Mouse (Mus musculus) kidney, postnatal 4 days (tissue): ENCODE measurements at regions not wholly inside any gene's neighbourhood (a gene's known extent, or its start where the extent isn't known, plus 50 kb on each side); places are given as distances from the start of the nearest gene placed in this dataset.

Source experiments
- DNase-seq, 2 experiments: peaks; one replicate each; pipeline ENCODE4 v3.0.0; 2021; ENCODE audit warnings: mixed read lengths in 2 of 2

- no peak for DNase-seq
These were observed 253.1 kb downstream of the Fam173b start for GRCm38 (mm10) chr15:31854764-31855163.

GRCm38 (mm10) chr15:31855188-31855587 is 253.5 kb downstream of the Fam173b start:
- no peak for DNase-seq

DNA sequence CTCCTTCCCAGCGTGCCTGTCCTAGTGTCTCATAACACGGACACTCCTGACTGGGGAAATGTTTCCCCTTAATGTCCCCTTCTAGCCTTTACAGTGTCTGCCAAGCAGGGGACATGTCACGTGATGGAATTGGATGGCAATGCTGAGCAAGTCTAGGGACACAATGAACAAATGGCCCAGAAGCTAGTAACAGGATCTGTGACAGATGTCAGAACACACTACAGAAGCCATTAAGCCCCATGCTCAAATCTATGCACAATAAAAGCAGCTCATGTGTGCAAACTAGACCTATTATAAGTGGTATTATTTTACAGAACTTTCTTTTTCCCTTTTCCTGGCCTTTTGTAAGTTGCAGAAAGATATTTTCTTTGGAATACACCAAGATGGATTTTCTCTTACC is 267.4 kb downstream of the Fam173b start:
- DNase-seq, result no peak

DNA sequence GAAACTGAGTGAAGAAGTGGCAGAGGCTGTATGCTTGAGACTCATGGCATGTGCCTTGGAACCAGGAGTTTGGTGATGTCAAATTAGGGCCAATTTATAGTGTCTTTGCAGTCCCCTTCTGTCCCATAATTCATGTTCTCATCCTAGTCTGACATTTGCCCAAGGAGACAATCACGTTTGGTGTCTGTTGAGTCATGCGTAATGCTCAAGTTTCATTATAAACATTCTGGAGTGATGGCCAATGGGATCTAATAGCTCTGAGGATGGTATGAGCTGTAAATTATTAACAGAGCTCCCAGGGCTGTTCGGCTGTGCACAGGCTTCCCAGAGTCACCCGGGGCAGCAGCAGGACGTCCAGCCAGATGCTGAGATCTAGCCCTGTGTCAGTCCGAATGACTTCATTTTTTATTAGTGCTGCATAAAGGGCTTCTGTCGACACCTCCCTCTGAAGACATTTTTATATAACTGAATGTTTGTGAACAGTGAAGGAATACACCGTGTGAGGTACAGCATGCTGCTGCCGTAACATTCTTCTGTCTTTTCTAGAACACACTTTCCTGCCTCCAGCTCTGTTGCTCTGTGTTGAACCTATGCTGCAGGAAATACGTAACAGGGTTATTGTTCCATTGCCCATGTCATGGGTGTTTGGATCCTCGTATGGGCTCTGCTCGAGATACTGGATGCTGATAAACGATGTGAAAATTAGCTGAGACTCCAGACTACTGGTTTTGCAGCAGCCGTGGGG is 268.2 kb downstream of the Fam173b start:
- DNase-seq, result peak; percentile 31 to 54

DNA sequence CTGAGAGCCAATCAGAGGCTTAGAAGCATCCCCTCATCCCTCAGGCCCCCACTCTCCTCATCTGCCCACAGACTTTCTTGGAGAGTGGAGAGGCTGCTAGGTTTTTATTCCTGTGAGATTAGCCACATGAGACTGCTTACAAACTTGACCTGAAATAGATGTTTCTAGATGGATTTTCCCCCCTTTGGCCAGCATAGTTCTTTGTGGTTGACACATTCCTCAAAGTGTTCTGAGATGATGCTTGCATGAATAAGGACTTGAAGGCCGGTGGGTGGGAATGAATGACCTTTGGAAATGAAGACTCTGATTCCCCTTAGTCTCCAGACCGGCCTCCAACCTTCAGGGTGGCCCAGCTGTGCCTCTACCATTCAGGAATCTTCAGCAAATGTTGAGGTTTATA is 273.8 kb downstream of the Fam173b start:
- no peak for DNase-seq

- DNase-seq, result peak; percentile 54 to 67
These were observed 278.8 kb downstream of the Fam173b start for GRCm38 (mm10) chr15:31880479-31880878.

GRCm38 (mm10) chr15:31882331-31882730 is 280.7 kb downstream of the Fam173b start:
- peak; percentile 43 to 55 for DNase-seq

- DNase-seq, result no peak
These were observed 281.9 kb downstream of the Fam173b start for GRCm38 (mm10) chr15:31883516-31883915.

DNA sequence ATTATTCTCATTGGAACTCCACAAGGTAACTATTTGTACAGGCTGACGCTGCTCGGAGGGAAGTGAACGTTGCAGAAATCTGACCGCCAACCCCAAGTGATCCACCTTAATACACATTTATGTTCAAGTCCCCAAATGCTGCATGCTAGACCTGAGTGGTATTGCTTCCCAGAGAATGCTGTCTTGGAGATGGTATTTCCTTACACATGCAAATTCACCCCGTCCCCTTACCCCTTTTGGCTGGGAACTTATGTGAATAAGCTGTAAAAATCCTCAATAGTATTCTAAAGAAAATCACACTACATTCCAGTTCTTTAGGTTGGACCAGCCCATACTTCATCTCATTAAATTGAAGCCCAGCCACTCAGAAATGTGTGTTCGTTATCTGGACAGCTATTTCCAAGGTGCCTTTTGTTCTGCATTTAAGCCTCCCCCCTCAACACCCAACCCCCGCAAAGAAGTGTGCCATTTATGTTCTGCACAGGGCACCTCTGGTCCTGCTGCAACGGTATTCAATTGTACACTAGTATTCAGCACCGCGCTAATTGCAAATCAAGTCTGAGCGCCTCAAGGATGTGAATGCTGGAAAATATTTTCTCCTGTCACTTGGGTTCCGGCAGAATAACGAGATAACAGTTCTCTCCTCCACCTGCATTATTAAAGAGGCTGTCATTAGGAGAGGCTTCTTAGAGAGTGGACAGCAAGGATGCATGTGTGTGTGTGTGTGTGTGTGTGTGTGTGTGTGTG is 278.0 kb upstream of the Tas2r119 start:
- no peak for DNase-seq

DNA sequence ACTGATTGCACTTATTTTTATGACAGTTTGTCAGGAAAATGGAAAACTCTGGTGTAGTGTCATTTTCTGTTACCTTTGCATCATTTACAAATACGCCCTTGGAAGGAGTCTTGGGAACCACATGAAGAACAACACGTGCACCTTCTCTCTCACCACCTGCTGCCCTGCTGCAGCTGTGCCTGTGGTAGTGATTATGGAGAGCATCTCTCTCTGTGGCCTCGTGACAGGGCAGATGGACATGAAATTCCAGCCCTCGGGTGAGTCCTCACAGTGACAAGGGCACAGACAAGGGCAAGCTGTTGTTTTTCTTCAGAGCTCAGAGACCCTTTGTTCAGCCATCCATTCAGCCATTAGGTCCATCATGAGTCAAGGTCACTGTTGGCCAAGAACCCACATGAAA is 276.8 kb upstream of the Tas2r119 start:
- DNase-seq, result no peak

DNA sequence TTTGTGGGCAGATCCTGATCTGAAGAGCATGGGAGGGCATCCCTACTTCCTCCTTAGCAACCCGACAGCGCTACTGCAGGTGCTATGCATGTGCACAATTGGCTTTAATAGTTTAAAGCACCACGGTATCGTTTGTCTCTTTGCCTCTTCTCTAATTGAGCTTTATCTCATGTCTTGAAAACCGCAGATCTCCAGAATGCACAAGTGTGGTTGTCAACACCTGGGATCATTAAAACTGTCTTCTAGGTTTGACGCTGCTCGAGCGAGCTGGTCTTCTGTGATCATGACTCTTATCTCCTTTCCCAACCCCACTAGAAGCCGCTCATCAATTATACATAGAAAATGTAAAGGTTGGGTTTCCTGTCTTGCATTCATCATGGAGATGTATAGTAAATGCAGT is 268.7 kb upstream of the Tas2r119 start:
- no peak for DNase-seq

GRCm38 (mm10) chr15:31911978-31912377 is 265.1 kb upstream of the Tas2r119 start:
- no peak for DNase-seq

DNA sequence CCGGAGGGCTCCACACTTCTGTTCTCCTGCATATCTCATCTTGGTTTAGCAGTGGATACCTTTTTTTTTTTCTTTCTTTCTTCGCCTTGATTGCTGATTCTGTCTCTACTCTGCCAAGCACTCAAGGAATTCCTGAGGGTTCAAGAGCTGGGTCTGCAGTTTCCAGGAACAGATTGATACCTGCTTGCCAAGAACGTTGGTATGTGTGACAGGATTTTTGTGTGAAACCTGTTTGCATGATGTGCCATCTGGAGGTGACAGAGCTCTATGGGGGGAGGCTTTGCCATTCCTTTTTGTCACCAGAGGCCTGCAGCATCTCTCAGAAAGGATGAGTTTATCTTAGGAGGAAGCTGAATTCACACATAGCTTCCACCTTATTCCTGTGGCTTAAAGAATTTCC is 255.6 kb upstream of the Tas2r119 start:
- no peak for DNase-seq

- DNase-seq, result no peak
These were observed 216.8 kb upstream of the Tas2r119 start for GRCm38 (mm10) chr15:31960301-31960700.

GRCm38 (mm10) chr15:31961963-31962362 is 215.1 kb upstream of the Tas2r119 start:
- peak; percentile 71 for DNase-seq

- no peak for DNase-seq
These were observed 212.2 kb upstream of the Tas2r119 start for GRCm38 (mm10) chr15:31964911-31965310.

DNA sequence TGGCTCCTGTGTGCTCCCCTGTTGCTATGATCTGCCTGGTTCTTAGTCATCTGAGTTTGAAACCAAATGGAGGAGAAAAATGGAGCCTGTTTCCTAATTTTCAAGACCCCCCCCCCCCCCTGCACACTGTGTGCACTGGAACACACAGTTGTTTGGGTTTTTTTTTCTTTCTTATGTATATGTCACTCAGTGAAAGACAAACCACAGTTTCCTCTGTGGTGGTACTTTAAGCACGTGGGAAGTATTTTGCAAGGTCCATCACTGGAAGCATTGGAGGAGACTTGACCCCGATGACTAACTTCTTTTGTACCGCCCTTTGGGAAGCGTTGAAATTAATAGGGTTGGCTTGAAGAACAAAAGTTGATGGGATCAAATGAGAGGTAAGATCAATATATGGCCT is 211.5 kb upstream of the Tas2r119 start:
- no peak for DNase-seq

DNA sequence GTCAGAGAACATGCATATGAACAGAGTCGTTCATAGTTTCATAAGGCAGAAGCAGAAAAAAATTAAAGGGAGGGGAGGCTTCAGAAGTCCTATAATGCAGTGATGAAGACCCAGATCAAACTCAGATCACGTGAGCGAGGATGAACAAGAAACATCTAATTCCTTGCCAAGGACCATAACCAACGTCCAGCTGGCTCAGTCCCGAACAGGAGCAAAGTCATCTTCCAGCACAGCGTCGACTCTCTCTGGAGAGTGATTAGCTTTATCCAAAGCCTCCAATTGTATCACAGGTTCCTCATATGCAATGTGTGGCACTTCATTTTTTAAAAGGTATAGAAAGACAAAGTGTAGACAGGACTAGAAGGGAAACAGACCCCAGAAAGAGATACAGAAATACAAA is 204.2 kb upstream of the Tas2r119 start:
- no peak for DNase-seq

DNA sequence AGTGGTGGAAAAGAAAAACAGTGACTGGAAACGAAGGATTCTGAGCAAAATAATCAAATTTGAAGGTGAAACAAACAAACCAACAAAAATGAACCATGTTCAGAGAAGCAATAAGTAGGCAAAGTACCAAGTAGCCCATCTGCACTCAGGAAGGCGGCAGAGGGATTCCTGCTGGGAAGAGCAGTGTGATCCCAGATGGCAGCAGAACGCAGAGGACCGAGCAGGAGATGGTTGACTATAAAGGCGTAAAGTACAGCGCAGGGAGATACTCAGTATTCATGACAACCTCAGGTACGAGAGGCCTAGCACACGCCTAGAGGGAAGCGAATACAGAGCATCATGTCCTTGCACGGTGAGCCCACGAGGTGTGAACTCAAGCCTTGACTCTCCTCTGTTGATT is 203.2 kb upstream of the Tas2r119 start:
- DNase-seq, result no peak

GRCm38 (mm10) chr15:31976461-31976860 is 200.6 kb upstream of the Tas2r119 start:
- DNase-seq, result no peak

GRCm38 (mm10) chr15:31977563-31977962 is 199.5 kb upstream of the Tas2r119 start:
- DNase-seq, result no peak

- DNase-seq, result peak; percentile 40 to 41
These were observed 197.1 kb upstream of the Tas2r119 start for GRCm38 (mm10) chr15:31979961-31980360.

DNA sequence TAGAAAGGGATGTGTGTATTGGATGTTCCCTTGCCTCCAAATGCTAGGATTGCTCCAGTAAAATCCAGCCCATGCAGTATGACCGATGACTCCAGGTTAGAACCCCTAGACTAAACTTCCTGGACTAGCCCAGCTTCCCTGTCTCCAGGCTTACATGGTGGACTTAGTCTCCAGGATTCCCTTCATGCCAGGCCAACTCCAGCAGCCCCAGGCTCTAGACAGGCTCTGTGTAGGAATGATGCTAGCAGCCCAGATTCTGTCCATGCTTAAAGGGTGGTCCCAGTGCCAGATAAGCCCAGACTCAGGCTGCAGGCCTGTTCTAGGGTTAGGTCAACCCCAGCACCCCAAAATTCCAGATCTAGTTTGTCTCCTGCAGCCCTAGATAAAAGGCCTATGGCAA is 196.3 kb upstream of the Tas2r119 start:
- DNase-seq, result no peak

DNA sequence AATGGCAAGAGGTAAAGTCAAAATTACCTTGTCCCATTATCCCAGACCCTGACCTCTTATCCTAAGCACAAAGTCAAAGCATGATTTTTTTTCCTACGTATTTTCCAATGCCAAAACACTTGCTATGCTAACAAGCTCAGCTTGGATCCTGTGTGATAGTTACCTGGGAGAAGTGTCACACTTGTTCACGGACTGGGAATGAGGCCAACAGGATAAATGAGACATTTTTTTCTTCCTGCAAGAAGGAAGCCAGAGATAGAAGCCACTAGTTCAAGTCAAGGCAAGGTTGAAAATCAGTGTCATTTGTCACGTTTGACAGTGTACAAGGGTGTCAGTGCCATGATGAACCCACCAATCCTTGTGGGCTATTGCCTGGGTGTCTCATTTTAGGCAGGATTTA is 189.8 kb upstream of the Tas2r119 start:
- no peak for DNase-seq
